Mouse (Mus musculus) limb, embryonic 12.5 days (tissue): Measurements from ENCODE around the gene Crp. TPM values are rescaled to one million over a fixed set of nuclear protein-coding genes. Genes with fewer than 3 reads are reported as not detected.

ENCODE experiments used
- ATAC-seq: fragments of 200-750 bp; cut with Nextera tagmentation; 2 replicates; pipeline ENCODE4 v1.8.0; 2017; ENCODE audit warnings: low read depth, moderate TSS enrichment; ENCODE audit not compliant: insufficient number of reproducible peaks, insufficient read depth, low FRiP score, low TSS enrichment
- H3K27ac ChIP-seq: fragments of 300-500 bp; sonication (generic); 2 replicates; pipeline ENCODE4 v1.5.1; 2016; ENCODE audit warnings: mild to moderate bottlenecking, moderate library complexity
- H3K27me3 ChIP-seq: fragments of 300-500 bp; sonication (generic); 2 replicates; pipeline ENCODE4 v1.6.1; 2016; ENCODE audit warnings: mild to moderate bottlenecking, moderate library complexity
- H3K36me3 ChIP-seq: fragments of 300-500 bp; sonication (generic); 2 replicates; pipeline ENCODE4 v1.6.1; 2016; ENCODE audit warnings: mild to moderate bottlenecking, moderate library complexity
- H3K4me1 ChIP-seq: fragments of 300-500 bp; sonication (generic); replicated peaks from 2 replicates; pipeline ENCODE4 v1.6.1; 2016
- H3K4me2 ChIP-seq: fragments of 300-500 bp; sonication (generic); 2 replicates; pipeline ENCODE4 v1.6.1; 2016; ENCODE audit warnings: mild to moderate bottlenecking, moderate library complexity
- H3K4me3 ChIP-seq: fragments of 300-500 bp; sonication (generic); replicated peaks from 2 replicates; pipeline ENCODE4 v1.5.1; 2016; ENCODE audit warnings: mild to moderate bottlenecking
- H3K9ac ChIP-seq: fragments of 300-500 bp; sonication (generic); replicated peaks from 2 replicates; pipeline ENCODE4 v1.6.1; 2016; ENCODE audit warnings: mild to moderate bottlenecking, moderate library complexity
- H3K9me3 ChIP-seq: fragments of 300-500 bp; sonication (generic); 2 replicates; pipeline ENCODE4 v1.6.1; 2016; ENCODE audit warnings: mild to moderate bottlenecking, moderate library complexity
- WGBS: fragments of 180-500 bp; shearing (Covaris S2); methylation state at CpG from one replicate; pipeline ENCODE4 v1.1.7; 2016; 5-methylcytosine and 5-hydroxymethylcytosine counted together
- polyA plus RNA-seq: library from polyadenylated mRNA; unstranded; fragments of >200 nt; fragmentation: Nextera tagmentation; extraction: Ambion mirVana; gene quantifications from 2 replicates; pipeline ENCODE4 v1.2.1, GENCODE M21; 2016

Crp gene
- polyA plus RNA-seq, 1 experiment from 2014 or later, result not detected

DNA sequence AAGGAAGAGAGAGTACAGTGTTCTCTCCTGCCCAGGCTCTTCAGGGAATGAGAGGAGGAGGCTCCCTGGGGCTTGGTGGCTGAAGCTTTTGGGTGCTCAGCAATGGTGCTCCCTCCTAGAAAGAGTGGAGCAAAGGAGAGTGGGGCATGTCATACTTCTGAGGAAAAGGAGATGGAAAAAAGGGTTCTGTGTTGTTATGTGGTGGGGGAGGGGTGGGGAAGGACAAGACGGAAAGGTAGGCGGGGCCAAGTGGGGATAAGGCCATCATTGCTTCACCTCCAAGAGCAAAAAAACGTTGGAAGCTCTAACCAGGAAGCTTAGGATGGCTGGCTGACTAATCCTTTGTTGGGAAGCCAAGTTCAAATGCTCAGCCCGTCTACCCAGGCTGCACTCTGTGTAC lies 14.1 kb downstream of the Crp start:
- H3K27ac ChIP-seq, result peak overlapping the region; percentile 26; the same call in 1 of the 2 replicates
- H3K4me2 ChIP-seq, result no peak overlapping the region
- no peaks in the 10 kb centered on the region for H3K36me3 ChIP-seq
- WGBS, result 69% methylated on average over 4 of the region's 4 CpGs
- H3K9me3 ChIP-seq, result no peaks in the 10 kb centered on the region
- H3K4me3 ChIP-seq, result no peak overlapping the region
- no peak for ATAC-seq
- H3K27me3 ChIP-seq, result no peaks in the 10 kb centered on the region
- H3K4me1 ChIP-seq, result peaks cover 6% of the 10 kb centered on the region; the same call in 1 of the 2 replicates
- no peak overlapping the region for H3K9ac ChIP-seq

DNA sequence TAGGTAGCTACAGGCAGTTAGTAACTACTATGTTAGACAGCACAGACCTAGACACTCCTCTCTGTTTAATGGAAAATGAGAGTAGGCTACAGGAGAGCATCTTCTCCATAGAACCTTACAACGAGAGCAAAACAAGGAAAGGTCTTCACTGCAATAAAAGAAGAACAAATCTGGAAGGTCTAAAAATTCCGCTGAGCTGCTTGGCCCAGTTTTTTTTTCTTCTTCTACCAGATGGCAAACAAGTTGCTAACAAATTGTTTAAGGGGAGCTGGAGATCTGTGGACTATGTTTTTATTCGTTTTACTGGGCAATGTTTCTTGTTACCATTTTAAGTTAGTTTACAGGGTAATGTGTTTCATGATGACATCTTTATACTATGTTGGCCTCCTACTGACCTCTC lies 53.4 kb downstream of the Crp start:
- H3K4me2 ChIP-seq, result no peak overlapping the region
- WGBS, result 55% methylated on average over 3 of the region's 3 CpGs
- H3K27me3 ChIP-seq, result no peaks in the 10 kb centered on the region
- H3K9ac ChIP-seq, result no peak overlapping the region
- no peaks in the 10 kb centered on the region for H3K36me3 ChIP-seq
- ATAC-seq, result no peak
- no peak overlapping the region for H3K4me3 ChIP-seq
- H3K27ac ChIP-seq, result no peak overlapping the region
- no peaks in the 10 kb centered on the region for H3K9me3 ChIP-seq
- H3K4me1 ChIP-seq, result no peaks in the 10 kb centered on the region

DNA sequence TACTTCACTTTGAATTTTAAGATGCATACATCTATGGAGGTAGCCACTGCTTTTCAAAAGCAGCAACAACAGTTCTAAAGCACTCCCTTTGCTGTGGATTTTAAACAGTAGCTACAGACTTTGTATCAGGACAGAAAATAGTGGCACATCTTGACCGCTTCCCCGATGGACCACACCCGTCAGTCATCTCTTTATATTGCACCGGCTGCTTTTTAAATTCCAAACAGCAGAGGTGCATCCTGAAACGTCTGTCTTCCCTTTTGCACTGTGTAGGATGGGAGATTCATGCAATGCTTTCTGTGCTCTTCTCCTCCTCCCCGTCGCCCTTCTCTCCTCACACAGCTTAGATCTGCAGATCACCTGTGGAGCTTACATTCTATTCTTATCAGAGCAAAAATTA lies 57.3 kb downstream of the Crp start:
- Histone ChIP-seq H3K27ac (no peak overlapping the region), H3K27me3 (no peaks in the 10 kb centered on the region), H3K4me2 (no peak overlapping the region), H3K9ac (no peak overlapping the region), H3K9me3 (no peaks in the 10 kb centered on the region), H3K36me3 (no peaks in the 10 kb centered on the region), H3K4me3 (no peak overlapping the region), H3K4me1 (no peaks in the 10 kb centered on the region)
- ATAC-seq, result no peak
- 78% methylated on average over 7 of the region's 7 CpGs for WGBS

DNA sequence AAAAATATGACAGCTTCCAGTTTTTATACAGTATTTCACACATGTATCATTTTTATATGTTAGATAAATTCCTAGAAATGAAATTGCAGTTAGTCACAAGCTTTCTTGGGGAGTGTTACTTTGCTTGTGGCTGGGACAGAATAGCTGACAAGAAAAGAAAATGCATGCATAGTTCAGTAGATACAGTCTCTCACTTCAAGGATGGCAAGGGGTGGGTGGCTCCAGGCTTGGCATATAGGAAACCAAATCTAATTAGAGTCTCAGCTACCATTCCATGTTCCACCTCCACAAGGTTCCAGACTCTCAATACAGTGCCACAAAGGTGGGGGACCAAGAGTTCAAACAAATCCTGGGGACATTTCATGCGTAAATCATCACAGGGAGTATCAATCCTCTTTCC lies 61.7 kb downstream of the Crp start:
- no peak for ATAC-seq
- Histone ChIP-seq H3K9me3 (no peaks in the 10 kb centered on the region), H3K27me3 (no peaks in the 10 kb centered on the region), H3K36me3 (no peaks in the 10 kb centered on the region), H3K27ac (no peak overlapping the region), H3K4me2 (no peak overlapping the region), H3K4me1 (no peaks in the 10 kb centered on the region), H3K9ac (no peak overlapping the region), H3K4me3 (no peak overlapping the region)
- WGBS, result 83% methylated on average over 1 of the region's 1 CpGs

DNA sequence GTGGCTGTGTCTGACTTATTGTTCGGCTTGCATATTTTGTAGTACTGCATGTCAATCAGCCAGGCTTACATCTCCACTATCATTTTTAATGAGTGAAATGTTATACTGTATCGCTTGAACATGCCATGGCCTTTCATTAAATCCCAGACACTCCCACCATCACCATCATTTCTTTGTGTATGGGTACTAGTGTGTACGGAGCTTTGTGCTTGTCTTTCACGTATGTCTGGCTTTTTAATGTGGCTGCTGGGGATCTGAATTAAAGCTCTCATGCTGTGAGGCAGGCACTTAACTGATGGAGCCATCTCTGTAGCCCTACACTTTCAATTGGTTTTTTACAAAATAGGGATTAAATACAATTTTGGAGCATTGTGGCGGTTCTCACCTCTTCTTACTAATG lies 81.3 kb downstream of the Crp start:
- no peak overlapping the region for H3K4me3 ChIP-seq
- 82% methylated on average over 5 of the region's 5 CpGs for WGBS
- H3K36me3 ChIP-seq, result no peaks in the 10 kb centered on the region
- H3K4me1 ChIP-seq, result no peaks in the 10 kb centered on the region
- no peak overlapping the region for H3K4me2 ChIP-seq
- no peak overlapping the region for H3K27ac ChIP-seq
- no peaks in the 10 kb centered on the region for H3K9me3 ChIP-seq
- no peaks in the 10 kb centered on the region for H3K27me3 ChIP-seq
- no peak overlapping the region for H3K9ac ChIP-seq
- no peak for ATAC-seq

DNA sequence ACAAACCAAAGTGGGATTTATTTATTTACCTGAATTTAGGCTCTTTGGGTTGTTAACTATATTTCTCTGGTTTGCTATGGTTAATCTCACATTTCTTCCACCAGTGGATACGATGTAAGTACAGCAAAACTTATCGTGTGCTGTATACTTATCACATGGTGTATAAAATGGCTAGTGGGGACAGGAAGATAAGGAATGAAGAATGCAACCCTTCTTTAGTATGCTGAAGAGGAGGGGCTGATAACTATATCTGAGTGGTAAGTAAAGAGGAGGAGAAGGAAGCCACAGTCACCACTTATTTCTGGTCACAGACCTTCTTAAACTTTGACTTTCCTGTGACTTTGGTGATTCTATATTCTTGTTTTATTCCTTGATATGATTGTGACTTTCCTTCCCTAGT lies 87.5 kb downstream of the Crp start:
- Histone ChIP-seq H3K4me3 (no peak overlapping the region), H3K4me1 (no peaks in the 10 kb centered on the region), H3K9ac (no peak overlapping the region), H3K36me3 (no peaks in the 10 kb centered on the region), H3K27ac (no peak overlapping the region), H3K4me2 (no peak overlapping the region), H3K27me3 (no peaks in the 10 kb centered on the region), H3K9me3 (no peaks in the 10 kb centered on the region)
- WGBS, result 91% methylated on average over 2 of the region's 2 CpGs
- ATAC-seq, result no peak

DNA sequence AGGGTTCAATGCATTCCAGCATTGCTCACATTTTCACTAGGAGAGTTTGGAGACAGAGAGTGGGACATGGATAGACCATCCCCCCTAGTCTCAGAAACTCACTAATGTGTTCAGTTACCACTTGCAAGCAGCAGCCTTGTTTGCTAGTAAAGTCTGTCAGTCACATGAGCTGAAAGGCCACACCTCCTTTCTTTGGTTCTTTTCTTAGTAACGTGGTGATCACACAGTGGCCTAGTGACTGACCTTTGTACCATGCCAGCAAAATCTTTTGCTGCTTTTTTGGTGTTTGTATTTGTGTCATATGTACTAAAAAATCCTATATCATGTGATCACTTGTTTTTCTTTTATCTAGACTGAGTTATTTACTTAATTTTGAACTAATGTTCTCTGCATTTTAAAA lies 88.0 kb downstream of the Crp start:
- Histone ChIP-seq H3K4me2 (no peak overlapping the region), H3K4me1 (no peaks in the 10 kb centered on the region), H3K36me3 (no peaks in the 10 kb centered on the region), H3K9me3 (no peaks in the 10 kb centered on the region), H3K27ac (no peak overlapping the region), H3K9ac (no peak overlapping the region), H3K4me3 (no peak overlapping the region), H3K27me3 (no peaks in the 10 kb centered on the region)
- WGBS, result 10% methylated on average over 1 of the region's 1 CpGs
- ATAC-seq, result no peak

DNA sequence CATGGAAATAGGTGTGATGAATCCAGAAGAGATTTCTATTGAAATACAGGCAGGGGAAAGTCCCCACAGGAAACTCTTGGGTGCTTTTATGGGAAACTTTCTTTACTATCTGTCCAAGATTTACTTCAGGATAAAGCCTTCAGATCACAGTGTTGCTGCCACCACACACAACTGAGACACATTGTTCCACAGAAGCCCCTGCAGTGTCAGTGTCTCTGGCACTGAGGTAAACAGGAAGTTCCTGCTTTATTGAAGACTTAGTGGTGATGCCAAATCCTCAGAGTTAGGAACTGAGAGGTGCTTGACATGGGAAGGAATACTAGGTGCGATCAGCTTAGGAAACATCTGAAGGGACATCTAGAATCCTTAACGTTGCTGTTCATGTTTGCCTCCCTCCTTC lies 131.1 kb downstream of the Crp start:
- no peaks in the 10 kb centered on the region for H3K36me3 ChIP-seq
- no peak overlapping the region for H3K9ac ChIP-seq
- no peaks in the 10 kb centered on the region for H3K9me3 ChIP-seq
- no peak overlapping the region for H3K4me2 ChIP-seq
- 84% methylated on average over 2 of the region's 2 CpGs for WGBS
- no peak overlapping the region for H3K27ac ChIP-seq
- H3K27me3 ChIP-seq, result no peaks in the 10 kb centered on the region
- no peaks in the 10 kb centered on the region for H3K4me1 ChIP-seq
- no peak overlapping the region for H3K4me3 ChIP-seq
- ATAC-seq, result no peak

DNA sequence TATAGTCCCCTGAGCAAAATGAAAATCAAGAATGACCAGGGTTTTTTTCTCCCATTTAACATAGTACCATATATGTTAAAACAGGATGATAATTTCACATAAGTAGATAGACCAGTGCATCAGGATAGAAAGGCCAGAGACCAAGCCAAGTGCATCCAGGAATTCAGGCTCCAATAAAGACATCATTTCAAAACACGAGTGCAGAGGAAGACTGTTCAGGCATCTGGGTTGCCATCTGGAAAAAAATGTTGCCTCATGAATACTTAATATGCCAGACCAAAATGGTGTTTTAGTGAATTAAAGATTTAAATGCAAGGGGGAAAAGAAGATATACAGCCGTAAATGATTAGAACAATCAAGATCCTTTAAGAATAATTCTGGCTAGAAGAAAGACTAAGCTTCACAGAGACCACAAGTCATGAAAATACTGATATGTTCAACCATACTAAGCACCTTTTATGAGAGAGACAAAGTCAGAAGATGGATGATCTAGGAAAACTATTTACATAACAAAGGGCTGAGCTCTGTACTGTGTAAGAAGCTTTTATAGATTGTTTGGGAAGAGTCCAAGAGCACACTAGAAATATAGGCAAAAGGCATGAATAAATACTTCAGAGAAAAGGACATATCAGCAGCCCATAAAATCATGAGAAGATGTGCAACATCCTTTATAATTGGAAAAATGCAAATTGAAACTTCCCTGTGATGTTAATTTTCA lies 149.3 kb downstream of the Crp start:
- ATAC-seq, result no peak
- Histone ChIP-seq H3K4me1 (no peaks in the 10 kb centered on the region), H3K27ac (no peak overlapping the region), H3K9me3 (no peaks in the 10 kb centered on the region), H3K36me3 (no peaks in the 10 kb centered on the region), H3K9ac (no peak overlapping the region), H3K4me3 (no peak overlapping the region), H3K27me3 (no peaks in the 10 kb centered on the region), H3K4me2 (no peak overlapping the region)
- WGBS, result 77% methylated on average over 2 of the region's 2 CpGs

DNA sequence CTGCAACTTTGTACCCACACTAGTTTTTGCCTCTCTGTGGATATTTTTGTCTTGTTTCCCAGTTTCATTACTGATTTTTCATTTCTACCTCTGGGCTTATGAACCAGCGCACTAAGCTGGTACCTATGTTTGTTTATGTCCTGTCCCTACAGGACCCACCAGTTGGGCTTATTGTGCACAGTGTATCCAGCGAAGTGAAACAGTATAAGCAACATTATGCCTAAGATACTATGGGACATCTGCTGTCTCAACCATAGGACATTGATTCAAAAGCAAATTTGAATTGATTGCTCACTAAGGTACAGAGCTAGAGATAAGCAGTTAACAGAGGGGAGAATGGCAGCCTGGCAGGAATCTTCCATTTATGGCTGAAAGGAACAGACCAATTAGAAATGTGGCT lies 150.3 kb downstream of the Crp start:
- no peak overlapping the region for H3K4me2 ChIP-seq
- no peaks in the 10 kb centered on the region for H3K27me3 ChIP-seq
- no peak overlapping the region for H3K9ac ChIP-seq
- H3K4me1 ChIP-seq, result no peaks in the 10 kb centered on the region
- WGBS, result 91% methylated on average over 2 of the region's 2 CpGs
- no peaks in the 10 kb centered on the region for H3K9me3 ChIP-seq
- ATAC-seq, result no peak
- no peak overlapping the region for H3K27ac ChIP-seq
- H3K4me3 ChIP-seq, result no peak overlapping the region
- no peaks in the 10 kb centered on the region for H3K36me3 ChIP-seq

DNA sequence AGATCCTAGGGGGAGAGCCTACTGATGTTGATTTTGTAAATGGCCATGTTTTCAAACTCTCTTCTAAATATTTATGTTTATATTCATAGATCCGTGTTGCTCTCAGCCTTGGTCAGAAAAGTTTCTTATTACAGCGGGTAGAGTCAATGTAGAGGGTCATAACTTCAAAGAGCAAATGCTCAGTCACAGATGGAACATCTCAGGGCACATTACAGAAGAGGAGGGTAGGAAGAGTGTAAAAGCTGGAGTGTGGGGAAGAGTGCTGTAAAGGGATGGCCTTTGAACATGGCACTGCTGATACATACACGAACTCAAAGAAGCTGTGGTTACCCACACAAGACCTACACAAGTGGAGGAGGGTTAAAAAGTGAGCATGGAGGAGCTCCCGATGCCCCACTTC lies 177.4 kb downstream of the Crp start:
- WGBS, result 85% methylated on average over 4 of the region's 4 CpGs
- no peak overlapping the region for H3K4me3 ChIP-seq
- ATAC-seq, result no peak
- no peaks in the 10 kb centered on the region for H3K36me3 ChIP-seq
- no peaks in the 10 kb centered on the region for H3K27me3 ChIP-seq
- H3K4me2 ChIP-seq, result no peak overlapping the region
- no peaks in the 10 kb centered on the region for H3K9me3 ChIP-seq
- H3K4me1 ChIP-seq, result no peaks in the 10 kb centered on the region
- H3K9ac ChIP-seq, result no peak overlapping the region
- H3K27ac ChIP-seq, result no peak overlapping the region

DNA sequence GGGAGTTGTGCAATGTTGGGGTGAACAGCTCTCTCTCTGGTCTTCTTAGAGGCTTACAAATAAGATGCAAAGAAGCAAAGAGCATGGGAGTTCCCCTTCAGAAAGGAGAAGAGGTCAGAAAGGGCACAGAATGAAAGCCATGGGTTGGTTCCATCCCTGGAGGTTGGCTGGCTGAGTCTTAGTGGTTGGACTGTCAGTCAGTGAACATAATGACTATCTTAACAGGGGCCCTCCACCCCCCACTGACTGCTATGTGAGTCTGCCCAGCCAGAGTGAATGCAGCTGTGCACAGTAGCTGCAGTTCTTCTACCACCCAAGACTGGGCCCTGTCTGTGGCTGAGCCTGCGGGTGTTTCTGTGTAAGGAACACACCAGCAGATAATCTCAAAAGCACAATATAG lies 178.8 kb downstream of the Crp start:
- Histone ChIP-seq H3K4me2 (no peak overlapping the region), H3K27me3 (no peaks in the 10 kb centered on the region), H3K4me3 (no peak overlapping the region), H3K36me3 (no peaks in the 10 kb centered on the region), H3K9me3 (no peaks in the 10 kb centered on the region), H3K9ac (no peak overlapping the region), H3K27ac (no peak overlapping the region), H3K4me1 (no peaks in the 10 kb centered on the region)
- ATAC-seq, result no peak
- WGBS, result 75% methylated on average over 1 of the region's 1 CpGs
